20 mouse cellular contexts compared by ENCODE assay signal in genomic region chr12:104761411-104761810, GRCm38 (mm10). TPM values are rescaled to one million over a fixed set of nuclear protein-coding genes. Genes with fewer than 3 reads are reported as not detected.
DNase-seq lines count a peak whose midpoint lies in the region; TF ChIP-seq lines count a peak whose summit lies in the region.
"Had no signal": no experiment of that assay in that cellular context is flagged by ENCODE, and none has a peak within 500 bp of the region (broad histone marks: within the 10 kb centered on the region; RNA-seq: fewer than 3 reads in every experiment).

No protein-coding gene starts in this region.

- DNase-seq in testis, postnatal 10 days (ENCODE audit: low spot score): no peak
- peak; percentile 86 for DNase-seq in ES-CJ7 (ENCODE audit: low read depth, low spot score)
- DNase-seq in ZHBTc4 (ENCODE audit: low read depth, low spot score): peak; percentile 91
- no peak for DNase-seq in lung, postnatal 14 days
- DNase-seq in gastrocnemius, postnatal 4 days (ENCODE audit: low spot score in 2 of 2): no peak
- no peak for DNase-seq in lung, postnatal 10 days
- DNase-seq: adrenal gland, adult 2 months; adrenal gland, postnatal 25 days; cerebellum, adult 18-20 months; cerebellum, adult 9-11 months; cerebellum, postnatal 36 days; gastrocnemius, postnatal 14 days; heart, adult 11 months; heart, postnatal 36 days had no signal

- H3K27ac ChIP-seq in testis, adult 2 months (ENCODE audit: control insufficient read depth, insufficient read depth, low read depth, low read length): peak overlapping the region; percentile 62
- H3K27ac ChIP-seq: embryonic facial prominence, embryonic 13.5 days; forebrain, embryonic 12.5 days; heart, embryonic 13.5 days; hindbrain, embryonic 15.5 days had no signal

- TF ChIP-seq POLR2A in testis, adult 2 months (IDR thresholded peaks at IDR 0.05; ENCODE audit: control insufficient read depth, low read depth, low read length): no peak

- peak overlapping the region; percentile 82 for H3K4me3 ChIP-seq in testis, adult 2 months (ENCODE audit: control insufficient read depth, low read depth, low read length)
- H3K4me3 ChIP-seq: embryonic facial prominence, embryonic 13.5 days; forebrain, embryonic 12.5 days; heart, embryonic 13.5 days; hindbrain, embryonic 15.5 days had no signal

- no peaks in the 10 kb centered on the region; the same call in 1 of the 2 replicates for H3K4me1 ChIP-seq in testis, adult 2 months (ENCODE audit: control insufficient read depth, insufficient read depth, low read length)
- H3K4me1 ChIP-seq: embryonic facial prominence, embryonic 13.5 days; hindbrain, embryonic 15.5 days had no signal

- no peak for TF ChIP-seq CTCF in testis, adult 2 months (IDR thresholded peaks at IDR 0.05; ENCODE audit: control insufficient read depth, insufficient read depth, insufficient replicate concordance, low read depth, low read length)

- no peaks in the 10 kb centered on the region for H3K27me3 ChIP-seq in testis, adult 2 months (ENCODE audit: control insufficient read depth, insufficient read depth, low read length)
- H3K27me3 ChIP-seq: embryonic facial prominence, embryonic 13.5 days; forebrain, embryonic 12.5 days; heart, embryonic 13.5 days; hindbrain, embryonic 15.5 days had no signal

- no peaks in the 10 kb centered on the region for H3K36me3 ChIP-seq in testis, adult 2 months (ENCODE audit: control insufficient read depth, insufficient read depth, low read length)
- H3K36me3 ChIP-seq: embryonic facial prominence, embryonic 13.5 days; forebrain, embryonic 12.5 days; G1E; heart, embryonic 13.5 days; hindbrain, embryonic 15.5 days had no signal

RNA-seq across cellular contexts. Expression of gene Dicer1, which starts 9.7 kb away (rescaled TPM):
- 4.4 and 4.9 TPM in 2 replicates for polyA plus RNA-seq in testis, adult 2 months (2012; rRNA removed)
- 10 to 100 TPM; 59.6 to 65.3 TPM for total RNA-seq in gastrocnemius, postnatal 4 days (2021)

Comparison
In these comparisons a context has a peak if more than half of its experiments do, and no peak if none do; other contexts are left out.
1. DNase-seq: peak in ES-CJ7 (single experiment) and ZHBTc4 (single experiment); none in testis, postnatal 10 days (single experiment), lung, postnatal 14 days (single experiment), gastrocnemius, postnatal 4 days (0 of 2) and lung, postnatal 10 days (single experiment).